Mouse (Mus musculus) spleen, adult 10 weeks (tissue): ENCODE results near the gene Mep1a. TPM values are rescaled to one million over a fixed set of nuclear protein-coding genes. Genes with fewer than 3 reads are reported as not detected.

ENCODE experiments used
- polyA plus RNA-seq: library from polyadenylated mRNA; stranded (reverse); fragments of 350-450 nt; fragmentation: Illumina TruSeq; extraction: RNeasy Lipid Tissue Mini Kit (QIAGEN cat#74804); gene quantifications from one replicate; pipeline ENCODE4 v1.2.3, GENCODE M21; 2015; ENCODE audit warnings: low replicate concordance; ENCODE audit not compliant: insufficient read depth

The Mep1a gene
- polyA plus RNA-seq, result not detected

DNA sequence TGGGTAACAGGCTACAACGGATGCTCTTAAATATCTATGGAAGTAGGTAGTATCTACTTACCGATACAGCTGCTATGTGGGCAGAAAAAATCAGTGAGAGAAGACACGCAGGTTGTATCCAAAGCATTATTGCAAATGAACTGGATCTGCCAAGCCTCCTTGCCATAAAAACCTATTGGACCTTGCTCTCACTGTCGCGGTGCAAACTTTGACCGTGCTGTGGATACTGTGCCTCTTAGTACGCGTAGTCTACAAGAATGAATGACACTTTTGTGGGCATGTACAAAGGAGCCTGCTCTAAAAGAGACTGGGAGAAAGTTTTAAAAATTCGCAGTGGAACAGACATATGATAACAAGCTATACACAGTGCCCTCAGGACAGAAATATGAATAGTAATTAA is at the start of gene Mep1a:
Mep1a (minus strand) TSS at position 221 of the 400 bp plus-strand sequence.

GRCm38 (mm10) chr17:43543539-43543938 is 40.9 kb upstream of the Mep1a start, which contains the start of gene Ankrd66:
TSS of gene Ankrd66 (minus strand) at chr17:43543639.

Other genes with a start within 250 kb of the Mep1a start
- not detected for gene Adgrf1, start 232.5 kb downstream of the Mep1a start, polyA plus RNA-seq
- gene Adgrf5, start 142.4 kb downstream of the Mep1a start, polyA plus RNA-seq, result 36.3 TPM
- 0.86 TPM for gene Ankrd66, start 40.8 kb upstream of the Mep1a start, polyA plus RNA-seq
- 100 TPM for gene Pla2g7, start 65.3 kb upstream of the Mep1a start, polyA plus RNA-seq
- 0.26 TPM for gene Tdrd6, start 127.5 kb upstream of the Mep1a start, polyA plus RNA-seq
- 8.5 TPM for gene Slc25a27, start 164.4 kb upstream of the Mep1a start, polyA plus RNA-seq
- gene Cyp39a1, start 164.6 kb upstream of the Mep1a start, polyA plus RNA-seq, result 13.7 TPM